Mouse (Mus musculus) spleen, postnatal 10 days (tissue): ENCODE data around the gene Kif18a.

Source experiments
- DNase-seq, 2 experiments: peaks; one replicate each; pipeline ENCODE4 v3.0.0; 2021 to 2022; ENCODE audit warnings: low spot score in 2 of 2

Kif18a gene

DNA sequence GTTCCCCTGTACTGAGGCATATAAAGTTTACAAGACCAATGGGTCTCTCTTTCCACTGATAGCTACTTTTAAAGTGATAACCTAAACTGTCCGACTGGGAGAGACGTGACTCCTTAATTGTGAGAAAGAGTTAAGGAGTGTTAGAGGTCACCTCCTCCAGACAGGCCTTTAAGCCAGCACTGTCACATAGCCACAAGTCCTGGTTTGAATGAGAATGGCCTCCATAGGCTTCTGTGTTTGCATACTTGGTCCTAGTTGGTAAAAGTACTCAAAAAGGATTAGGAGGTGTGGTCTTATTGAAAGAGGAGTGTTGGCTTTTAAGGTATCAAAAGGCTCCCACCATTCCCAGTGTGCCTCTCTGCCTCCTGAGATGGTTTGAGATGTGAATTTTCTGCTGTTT, 94.3 kb downstream of the Kif18a start:
- DNase-seq, result no peak

DNA sequence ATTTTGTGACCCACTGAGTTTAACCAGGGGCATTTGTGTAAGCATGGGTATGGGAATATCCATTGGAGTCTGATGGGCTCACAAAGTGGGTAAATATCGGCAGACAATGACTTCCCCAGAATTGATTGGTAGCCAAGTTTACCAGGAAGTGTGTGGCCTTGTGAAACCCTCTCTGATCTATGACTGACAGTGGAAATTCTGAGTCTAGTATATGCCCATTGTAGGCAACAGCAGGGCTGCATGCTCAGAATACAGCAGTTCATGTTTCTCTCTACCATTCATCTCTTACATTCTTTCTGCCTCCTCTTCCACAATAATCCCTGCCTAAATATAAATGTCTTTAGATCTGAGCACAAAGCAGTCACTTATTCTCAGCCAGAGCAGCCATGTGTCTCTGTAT, 103.5 kb downstream of the Kif18a start:
- DNase-seq, result no peak

DNA sequence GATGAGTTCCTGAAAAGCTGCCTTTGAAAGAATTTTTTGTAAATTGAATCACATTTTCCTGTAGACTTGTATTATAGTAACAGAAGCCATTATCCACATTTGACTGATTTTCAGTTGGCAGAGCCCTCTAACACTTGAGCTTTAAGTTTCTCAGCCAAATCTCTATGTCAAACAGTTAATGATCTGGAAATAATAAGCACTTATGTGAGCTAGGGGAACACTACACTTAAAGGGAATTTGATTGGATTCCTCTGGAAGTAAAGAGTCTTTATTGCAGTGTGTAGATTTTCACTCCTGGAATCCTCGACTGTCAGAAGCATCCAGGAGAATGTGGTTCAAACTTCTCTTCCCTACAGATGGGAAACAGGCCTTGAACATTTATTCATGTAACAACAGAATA, 105.7 kb downstream of the Kif18a start:
- DNase-seq, result no peak

DNA sequence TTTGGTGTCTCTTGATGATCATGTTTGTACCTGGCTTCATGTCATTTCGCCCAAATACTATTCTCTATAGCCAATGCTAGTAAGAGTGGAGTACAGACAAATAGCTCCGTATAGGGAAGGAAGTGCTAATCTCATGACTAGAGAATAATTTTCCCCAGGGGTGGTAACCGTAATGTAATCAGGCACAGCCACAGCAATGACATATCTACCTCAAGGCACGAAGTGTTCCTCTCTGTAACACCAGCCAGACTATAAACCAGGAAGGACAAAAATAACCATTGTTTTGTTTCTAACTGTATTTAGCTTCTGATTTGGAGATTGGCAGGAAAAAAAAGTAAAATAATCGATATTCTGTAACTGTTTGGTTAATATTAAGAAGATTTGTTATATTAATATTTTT, 108.2 kb downstream of the Kif18a start:
- DNase-seq, result no peak

DNA sequence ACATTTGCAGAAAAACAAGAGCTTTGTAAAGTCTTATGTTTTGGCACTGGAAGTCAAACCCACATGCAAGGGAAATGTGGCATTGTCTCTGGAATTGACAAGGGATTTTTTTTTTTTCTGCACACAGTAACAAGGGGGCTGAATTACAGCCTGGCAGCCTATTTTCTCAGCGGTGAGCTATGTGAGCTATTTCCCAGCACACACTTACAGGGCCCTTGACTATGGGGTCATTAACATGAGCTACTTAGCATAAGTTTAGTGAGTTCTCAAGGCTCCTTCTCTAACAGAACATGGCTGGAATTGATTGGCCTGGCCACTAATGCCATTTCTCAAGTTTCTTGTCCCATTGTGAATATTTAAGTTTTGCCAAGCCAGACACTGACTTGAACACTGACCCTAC, 109.4 kb downstream of the Kif18a start:
- DNase-seq, result no peak
